Mouse (Mus musculus): ENCODE measurements around the gene Trim41.
"Not testable (repeated sequence)": the region's sequence is repeated elsewhere in the genome, so short reads cannot be mapped to it uniquely, and the experiment has no call there.

Gene Trim41

DNA sequence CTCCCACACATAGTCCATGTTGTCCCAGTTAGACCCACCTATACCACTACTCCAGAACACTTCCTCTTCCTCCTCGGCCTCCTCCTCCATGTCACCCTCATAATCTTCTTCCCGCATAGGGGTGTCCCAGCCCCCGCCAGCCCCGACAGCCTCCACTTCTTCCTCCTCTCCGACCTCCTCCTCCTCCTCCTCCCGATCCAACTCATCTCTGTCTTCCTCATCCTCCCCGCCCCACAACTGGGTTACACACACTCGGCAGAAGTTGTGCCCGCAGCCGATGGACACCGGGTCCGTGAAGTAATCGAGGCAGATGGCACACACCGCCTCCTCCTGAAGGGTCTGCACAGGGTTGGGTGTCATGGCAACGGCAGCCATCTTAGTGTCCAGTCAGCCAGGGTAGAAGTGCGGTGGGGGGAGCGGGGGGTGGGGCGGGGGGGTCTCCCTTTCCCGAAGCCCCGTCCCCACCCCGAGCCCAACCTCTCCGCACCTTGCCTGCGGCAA lies 822 bp downstream of the Trim41 start:
- DNase-seq (ENCODE audit: low spot score), result peak; percentile 83

DNA sequence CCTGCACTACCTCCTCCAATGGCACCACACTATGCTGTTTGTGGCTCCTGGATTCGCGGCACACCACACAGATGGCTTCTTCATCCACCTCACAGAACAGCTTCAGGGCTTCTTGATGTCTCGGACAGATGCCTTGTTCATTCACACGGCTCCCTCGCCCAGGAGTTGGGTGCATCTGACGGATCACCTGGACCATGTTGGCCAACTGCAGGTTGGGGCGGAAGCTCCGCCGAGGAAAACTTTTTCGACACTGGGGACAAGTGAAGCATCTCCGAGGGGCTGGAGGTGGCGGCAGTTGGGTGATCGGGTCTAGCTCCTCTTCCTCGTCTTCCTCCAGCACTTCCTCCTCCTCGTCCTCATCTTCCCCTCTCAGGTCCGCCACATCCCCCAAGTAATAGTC lies 1.3 kb downstream of the Trim41 start:
- DNase-seq (ENCODE audit: low spot score), result no peak

GRCm38 (mm10) chr11:48813782-48814181 lies 3.4 kb downstream of the Trim41 start:
- no peak for DNase-seq (ENCODE audit: low spot score)

DNA sequence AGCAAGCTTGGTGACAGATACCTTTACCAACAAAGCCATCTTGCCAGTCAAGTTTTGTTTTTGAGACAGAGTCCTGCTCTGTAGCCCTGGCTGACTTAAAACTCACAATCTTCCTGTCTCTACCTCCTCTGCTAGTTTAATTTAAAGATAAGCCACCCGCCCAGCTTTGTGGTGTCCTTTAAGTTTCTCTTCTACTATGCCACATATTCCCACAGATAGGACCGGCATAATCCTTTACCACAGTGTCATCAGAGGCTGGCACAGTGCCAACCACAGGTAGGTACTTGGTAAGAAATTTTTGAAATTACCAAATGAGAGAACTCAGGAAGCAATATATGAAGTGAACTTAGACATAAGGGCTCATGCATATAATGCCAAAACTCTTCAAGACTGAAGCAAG lies 7.0 kb downstream of the Trim41 start:
- DNase-seq (ENCODE audit: low spot score), result no peak

GRCm38 (mm10) chr11:48809434-48809830 lies 7.7 kb downstream of the Trim41 start:
- DNase-seq (ENCODE audit: low spot score), result no peak

GRCm38 (mm10) chr11:48808737-48809433 lies 8.3 kb downstream of the Trim41 start:
- no peak for DNase-seq (ENCODE audit: low spot score)

DNA sequence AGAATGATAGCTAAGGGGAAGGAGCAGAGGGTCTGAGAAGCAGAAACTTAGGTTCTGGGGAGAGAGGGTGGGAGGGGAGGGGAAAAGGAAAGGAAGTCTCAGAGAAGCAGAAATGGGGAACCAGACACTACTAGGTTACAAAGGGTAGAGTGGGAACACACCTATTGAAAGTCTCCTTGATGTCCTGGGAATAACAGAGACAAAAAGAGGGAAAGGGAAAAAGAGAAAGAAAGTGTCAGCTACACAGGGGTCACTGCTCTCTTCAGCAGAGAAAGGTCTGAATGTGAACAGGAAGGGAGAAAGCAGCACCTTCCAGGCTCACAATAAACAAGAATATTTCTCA lies 8.9 kb downstream of the Trim41 start:
- DNase-seq (ENCODE audit: low spot score), result no peak

DNA sequence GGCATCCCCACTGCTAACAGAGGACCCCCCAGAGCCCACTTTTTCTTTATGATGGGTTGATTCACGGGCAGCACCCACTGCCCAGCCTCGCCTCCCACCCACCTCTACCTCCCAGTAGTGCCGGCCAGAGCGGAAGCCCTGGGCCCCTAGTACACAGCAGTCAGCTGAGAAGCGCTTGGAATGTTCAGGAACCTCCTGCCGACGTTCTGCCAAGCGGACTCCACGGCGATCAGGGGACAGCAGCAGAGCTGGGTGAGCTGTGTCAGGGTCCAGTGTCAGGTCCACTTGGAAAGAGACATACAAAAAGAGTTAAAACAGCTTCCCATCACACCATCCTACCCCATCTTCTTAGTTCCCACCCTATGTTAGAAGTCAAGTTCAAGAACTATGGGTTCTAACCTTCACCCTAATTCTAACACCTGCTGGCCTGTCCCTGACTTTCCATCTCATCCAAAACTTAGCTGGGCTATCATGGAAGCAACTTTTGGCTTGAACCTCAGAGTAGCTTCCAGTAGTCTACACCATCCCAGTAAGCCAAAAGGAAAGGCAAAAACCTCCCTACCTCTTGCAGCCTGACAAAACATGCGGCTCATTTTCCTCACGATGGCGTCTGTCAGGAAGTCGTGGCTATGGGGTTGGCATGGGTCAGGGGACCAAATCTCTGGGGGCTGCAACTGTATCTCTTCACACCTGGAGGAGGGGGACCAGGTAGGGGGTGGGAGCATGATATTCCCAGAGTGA lies 9.4 kb downstream of the Trim41 start:
- no peak for DNase-seq (ENCODE audit: low spot score)

GRCm38 (mm10) chr11:48806856-48807562 lies 10.1 kb downstream of the Trim41 start:
- no peak for DNase-seq (ENCODE audit: low spot score)

GRCm38 (mm10) chr11:48804922-48805321 lies 12.2 kb downstream of the Trim41 start:
- no peak for DNase-seq (ENCODE audit: low spot score)

- DNase-seq (ENCODE audit: low spot score), result no peak
Observed at GRCm38 (mm10) chr11:48803988-48804387, 13.2 kb downstream of the Trim41 start.

DNA sequence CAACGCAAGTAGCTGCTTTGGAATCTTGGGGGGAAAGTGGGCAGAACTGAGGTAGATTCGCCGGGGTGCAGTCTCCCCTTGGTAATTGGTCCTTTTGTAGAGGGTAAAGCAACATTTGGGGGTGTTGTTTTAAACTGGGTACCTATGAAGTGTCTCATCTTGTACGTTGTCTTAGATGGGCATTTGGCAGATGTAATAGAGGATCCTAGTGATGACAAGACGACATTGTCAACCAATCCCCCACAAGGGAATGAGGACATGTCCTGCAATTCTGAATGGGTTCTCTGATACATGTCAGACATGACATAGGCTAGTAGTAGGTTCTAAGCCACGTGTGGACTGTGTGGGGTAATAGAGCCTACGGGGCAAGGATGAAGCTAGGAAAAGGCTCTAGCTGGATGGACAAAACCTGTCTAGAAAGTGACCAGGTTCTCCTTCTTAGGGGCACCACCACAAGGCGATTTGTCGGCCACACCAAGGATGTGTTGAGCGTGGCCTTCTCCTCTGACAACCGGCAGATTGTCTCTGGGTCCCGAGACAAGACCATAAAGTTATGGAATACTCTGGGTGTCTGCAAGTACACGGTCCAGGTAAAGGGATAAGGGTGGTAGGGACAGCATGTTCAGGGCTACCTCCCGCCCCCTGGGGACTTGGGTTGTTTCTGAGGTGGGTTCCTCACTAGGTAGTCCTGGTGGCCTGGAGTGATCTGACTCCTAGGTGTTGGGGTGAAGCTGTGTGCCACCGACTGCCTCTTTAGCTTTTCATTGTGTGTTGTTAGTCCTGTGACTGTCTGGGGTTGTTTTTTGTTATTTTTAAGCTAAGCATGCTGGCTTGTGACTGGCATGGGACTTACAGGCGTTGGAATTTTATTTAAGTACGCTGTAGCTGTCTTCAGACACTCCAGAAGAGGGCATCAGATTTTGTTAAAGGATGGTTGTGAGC lies 15.1 kb downstream of the Trim41 start:
- no peak for DNase-seq (ENCODE audit: low spot score)

GRCm38 (mm10) chr11:48799921-48800701 lies 17.0 kb downstream of the Trim41 start, which contains the start of gene Rack1:
TSS of gene Rack1 (plus strand) at chr11:48800332.
- peak; percentile 94 for DNase-seq (ENCODE audit: low spot score)

DNA sequence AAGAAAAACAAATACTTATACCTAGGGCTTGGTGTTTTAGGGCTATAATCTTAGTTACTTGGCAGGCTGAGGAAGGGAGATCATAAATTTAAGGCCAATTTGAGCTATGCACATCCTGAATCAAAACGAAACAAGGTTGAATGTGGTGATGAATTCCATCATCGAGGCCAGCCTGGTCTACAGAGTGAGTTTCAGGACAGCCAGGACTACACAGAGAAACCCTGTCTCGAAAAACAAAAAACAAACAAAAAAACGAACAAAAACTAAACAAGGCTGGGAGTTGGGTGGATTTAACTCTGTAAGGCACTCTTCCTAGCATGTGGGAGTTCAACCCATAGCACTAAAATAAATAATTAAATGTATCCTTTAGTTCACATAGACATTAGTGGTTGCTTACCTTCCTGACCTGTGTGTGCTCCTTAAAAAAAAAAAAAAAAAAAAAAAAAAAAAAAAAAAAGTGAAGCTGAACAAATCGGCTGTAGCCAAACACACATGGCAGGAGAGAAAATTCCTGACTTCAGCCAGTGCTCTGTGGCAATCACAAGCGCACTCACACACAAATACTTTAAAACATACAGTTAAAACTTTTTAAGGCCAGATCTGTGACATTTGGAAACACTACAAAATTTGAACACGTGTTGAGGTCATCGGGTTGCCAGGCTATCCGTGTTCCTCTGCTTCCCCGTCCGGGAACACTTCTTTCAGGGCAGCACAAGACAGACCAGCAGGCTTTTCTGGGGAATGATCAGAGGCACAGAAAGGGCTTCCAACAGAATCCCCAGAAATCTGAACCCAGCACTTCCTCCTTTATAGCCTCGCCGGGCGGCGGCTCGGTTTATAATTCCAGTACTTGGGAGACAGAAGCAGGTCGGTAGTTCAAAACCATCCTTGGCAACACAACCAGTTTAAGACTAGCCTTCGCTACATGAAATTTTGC lies 17.9 kb downstream of the Trim41 start:
- peak; percentile 70 for DNase-seq (ENCODE audit: low spot score)

GRCm38 (mm10) chr11:48798308-48798707 lies 18.8 kb downstream of the Trim41 start:
- DNase-seq (ENCODE audit: low spot score), result no peak

DNA sequence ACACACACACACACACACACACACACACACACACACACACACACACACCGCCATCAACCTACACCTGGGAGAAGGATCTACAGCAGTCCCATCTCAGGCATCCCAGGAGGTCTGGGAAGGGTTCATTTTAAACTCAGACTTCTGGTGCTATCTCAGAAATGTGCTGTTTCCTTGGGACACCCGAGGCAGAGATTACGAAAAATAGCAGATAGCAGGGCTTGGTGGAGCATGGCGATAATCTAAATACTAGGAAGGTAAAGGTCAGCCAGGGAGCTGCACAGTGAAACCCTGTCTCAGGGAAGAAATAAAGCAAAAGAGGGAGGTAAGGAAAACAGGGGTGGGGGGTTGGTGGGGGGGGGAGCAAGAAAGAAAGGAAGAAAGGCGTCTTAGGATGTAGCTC lies 19.9 kb downstream of the Trim41 start:
- no peak for DNase-seq (ENCODE audit: low spot score)

DNA sequence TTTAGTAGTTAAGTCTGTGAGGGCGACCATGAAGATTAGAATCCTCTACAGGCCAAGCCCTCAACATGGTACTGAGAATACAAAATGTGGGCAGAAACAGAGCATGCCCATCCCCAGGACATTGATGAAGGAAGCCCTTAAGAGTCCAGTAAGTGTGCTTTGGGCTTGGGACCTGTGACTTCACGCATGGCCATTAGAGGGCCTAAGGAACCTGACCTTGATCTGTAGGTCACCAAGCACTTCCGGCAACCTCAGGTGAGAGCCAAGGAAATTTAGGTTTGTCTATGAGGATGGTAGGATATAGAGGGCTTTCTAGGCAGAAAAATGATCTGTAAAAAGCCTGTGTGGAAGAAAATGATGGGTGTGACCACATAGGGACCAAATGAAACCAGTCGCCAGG lies 20.9 kb downstream of the Trim41 start:
- DNase-seq (ENCODE audit: low spot score), result no peak

- DNase-seq (ENCODE audit: low spot score), result no peak
Observed at GRCm38 (mm10) chr11:48795221-48795620, 21.9 kb downstream of the Trim41 start.

DNA sequence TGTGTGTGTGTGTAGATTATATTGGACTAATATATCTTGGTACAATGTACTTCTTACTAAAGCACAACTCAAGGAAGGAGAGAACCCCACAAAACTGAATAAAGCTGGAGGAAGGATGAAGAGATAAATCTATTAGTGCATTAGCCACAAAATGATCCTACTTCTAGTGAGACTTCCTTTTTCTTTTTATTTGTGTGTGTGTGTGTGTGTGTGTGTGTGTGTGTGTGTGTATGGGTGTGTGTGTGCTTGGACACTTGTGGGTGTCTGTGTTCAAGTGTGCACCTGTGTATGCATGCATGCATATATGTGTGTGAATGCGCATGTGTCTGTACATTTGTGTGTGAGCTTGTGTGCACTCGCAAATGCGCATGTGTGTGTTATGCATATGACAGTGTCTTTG lies 24.0 kb downstream of the Trim41 start:
- DNase-seq (ENCODE audit: low spot score), result no peak

GRCm38 (mm10) chr11:48791894-48792293 lies 25.3 kb downstream of the Trim41 start:
- not testable (repeated sequence) for DNase-seq (ENCODE audit: low spot score)
